8 mouse cellular contexts compared by ENCODE assay signal in genomic region chr19:5809712-5810089, GRCm38 (mm10). TPM values are rescaled to one million over a fixed set of nuclear protein-coding genes. Genes with fewer than 3 reads are reported as not detected.
A peak's percentile ranks its signal among the peaks of the same experiment; 100 is the strongest.
DNase-seq lines count a peak whose midpoint lies in the region; ATAC-seq and TF ChIP-seq lines count a peak whose summit lies in the region.

No protein-coding gene starts in this region.

- peaks cover 83% of the 10 kb centered on the region for H3K4me1 ChIP-seq in heart, embryonic 12.5 days (replicated peaks)
- H3K4me1 ChIP-seq in bone marrow, adult 2 months (ENCODE audit: control insufficient read depth, insufficient read depth, low read length), result peaks cover 4% of the 10 kb centered on the region
- H3K4me1 ChIP-seq in hindbrain, embryonic 12.5 days, result peaks cover 68% of the 10 kb centered on the region
- peaks cover 52% of the 10 kb centered on the region for H3K4me1 ChIP-seq in midbrain, embryonic 14.5 days (ENCODE audit: control insufficient read depth, insufficient read depth, low read length)

- no peak for TF ChIP-seq CTCF in bone marrow, adult 2 months (IDR thresholded peaks at IDR 0.05; ENCODE audit: control insufficient read depth, insufficient read depth, low read length)

- H3K4me3 ChIP-seq in heart, embryonic 12.5 days, result no peak overlapping the region
- H3K4me3 ChIP-seq in bone marrow, adult 2 months (replicated peaks; ENCODE audit: control insufficient read depth, low read depth, low read length), result no peak overlapping the region
- no peak overlapping the region for H3K4me3 ChIP-seq in hindbrain, embryonic 12.5 days
- no peak overlapping the region for H3K4me3 ChIP-seq in midbrain, embryonic 14.5 days (replicated peaks; ENCODE audit: low read depth, low read length)

- no peaks in the 10 kb centered on the region for H3K27me3 ChIP-seq in heart, embryonic 12.5 days (replicated peaks)
- no peaks in the 10 kb centered on the region for H3K27me3 ChIP-seq in hindbrain, embryonic 12.5 days
- H3K27me3 ChIP-seq in midbrain, embryonic 14.5 days (ENCODE audit: control insufficient read depth, insufficient read depth, low read length), result no peaks in the 10 kb centered on the region

- no peak for TF ChIP-seq POLR2A in bone marrow, adult 2 months (IDR thresholded peaks at IDR 0.05; ENCODE audit: borderline replicate concordance, control insufficient read depth, low read depth, low read length)

- intact Hi-C loops in gastrocnemius, postnatal 14 days (cut with DNase I; ENCODE audit: low total_unique reads), result no loop called here

- ATAC-seq in heart, embryonic 12.5 days (ENCODE audit: insufficient number of reproducible peaks, low FRiP score), result no peak
- ATAC-seq in hindbrain, embryonic 12.5 days (ENCODE audit: low FRiP score), result no peak
- no peak for ATAC-seq in midbrain, embryonic 14.5 days (ENCODE audit: low FRiP score, low TSS enrichment)

- H3K4me2 ChIP-seq in heart, embryonic 12.5 days, result peak overlapping the region; percentile 48
- H3K4me2 ChIP-seq in hindbrain, embryonic 12.5 days (replicated peaks), result no peak overlapping the region
- H3K4me2 ChIP-seq in midbrain, embryonic 14.5 days (ENCODE audit: low read length), result no peak overlapping the region

- H3K27ac ChIP-seq in heart, embryonic 12.5 days (ENCODE audit: poor library complexity, severe bottlenecking), result peak overlapping the region; percentile 97
- H3K27ac ChIP-seq in bone marrow, adult 2 months (ENCODE audit: control insufficient read depth, insufficient read depth, low read depth, low read length, poor library complexity), result 0 out of 2 replicates have a peak overlapping the region, but pooled peaks have one; percentile 1
- H3K27ac ChIP-seq in hindbrain, embryonic 12.5 days, result peak overlapping the region; percentile 95
- peak overlapping the region; percentile 92 for H3K27ac ChIP-seq in midbrain, embryonic 14.5 days (replicated peaks; ENCODE audit: low read depth, low read length)

- DNase-seq in heart, adult 9 months (ENCODE audit: low spot score in 2 of 2), result no peak
- no peak for DNase-seq in midbrain, embryonic 14.5 days
- DNase-seq in right cerebral cortex, adult 2 months (ENCODE audit: low spot score in 2 of 2), result no peak
- no peak for DNase-seq in cerebellum, adult 9-11 months
- DNase-seq in gastrocnemius, postnatal 14 days, result no peak

- 44% methylated on average over 7 of the region's 7 CpGs for WGBS in heart, embryonic 12.5 days
- 89% methylated on average over 7 of the region's 7 CpGs for WGBS in bone marrow, adult 2 months
- 54% methylated on average over 7 of the region's 7 CpGs for WGBS in hindbrain, embryonic 12.5 days
- WGBS in midbrain, embryonic 14.5 days, result 67% methylated on average over 7 of the region's 7 CpGs

- H3K9me3 ChIP-seq in heart, embryonic 12.5 days (replicated peaks), result no peaks in the 10 kb centered on the region
- H3K9me3 ChIP-seq in hindbrain, embryonic 12.5 days (replicated peaks), result no peaks in the 10 kb centered on the region
- no peaks in the 10 kb centered on the region for H3K9me3 ChIP-seq in midbrain, embryonic 14.5 days (ENCODE audit: control insufficient read depth, low read length)

- H3K9ac ChIP-seq in heart, embryonic 12.5 days, result peak overlapping the region; percentile 66
- 0 out of 2 replicates have a peak overlapping the region, but pooled peaks have one; percentile 18 for H3K9ac ChIP-seq in hindbrain, embryonic 12.5 days
- H3K9ac ChIP-seq in midbrain, embryonic 14.5 days (replicated peaks; ENCODE audit: low read length), result no peak overlapping the region

- no peaks in the 10 kb centered on the region for H3K36me3 ChIP-seq in heart, embryonic 12.5 days
- H3K36me3 ChIP-seq in hindbrain, embryonic 12.5 days, result no peaks in the 10 kb centered on the region
- H3K36me3 ChIP-seq in midbrain, embryonic 14.5 days (ENCODE audit: control insufficient read depth, insufficient read depth, low read length), result no peaks in the 10 kb centered on the region

RNA-seq across cellular contexts. Expression of gene Scyl1, which starts 38.5 kb away (rescaled TPM):
- polyA plus RNA-seq in heart, embryonic 12.5 days (2016; fragmentation: Nextera tagmentation; extraction: Ambion mirVana), result 68.1 and 68.9 TPM in 2 replicates
- 26.8 and 38.8 TPM in 2 replicates for polyA plus RNA-seq in bone marrow, adult 2 months (2011; ENCODE audit: insufficient read depth, insufficient read length, low replicate concordance, missing spikeins)
- 71.8 and 73.7 TPM in 2 replicates for polyA plus RNA-seq in hindbrain, embryonic 12.5 days (2016; fragmentation: Nextera tagmentation; extraction: Ambion mirVana)
- 73.5 and 78.2 TPM in 2 replicates for polyA plus RNA-seq in midbrain, embryonic 14.5 days (2014; fragmentation: Nextera tagmentation; extraction: Ambion mirVana)
- total RNA-seq in gastrocnemius, postnatal 14 days (2021), result 10 to 100 TPM; 56.8 to 64.9 TPM

Comparison
In these comparisons a context has a peak if more than half of its experiments do, and no peak if none do; other contexts are left out.
1. H3K27ac ChIP-seq: peak in every context shown above with its lines; median percentile 97 in heart, embryonic 12.5 days; 95 in hindbrain, embryonic 12.5 days; 92 in midbrain, embryonic 14.5 days; 1 in bone marrow, adult 2 months.